Mouse (Mus musculus): ENCODE results near the gene Otof. TPM values are rescaled to one million over a fixed set of nuclear protein-coding genes. Genes with fewer than 3 reads are reported as not detected.

Otof gene
- polyA plus RNA-seq, 1 experiment from 2014 or later: 0.84 TPM

GRCm38 (mm10) chr5:30415381-30415780 is 46.4 kb downstream of the Otof start:
- no peaks in the 10 kb centered on the region for H3K4me1 ChIP-seq (replicated peaks; ENCODE audit: control insufficient read depth, insufficient read depth, low read length)
- no peak overlapping the region for H3K4me3 ChIP-seq (ENCODE audit: low read length)
- H3K4me2 ChIP-seq (ENCODE audit: low read depth, low read length): no peak overlapping the region
- no peak for ATAC-seq (ENCODE audit: low read depth)
- H3K27me3 ChIP-seq (ENCODE audit: control insufficient read depth, insufficient read depth, low read depth, low read length): no peaks in the 10 kb centered on the region
- H3K36me3 ChIP-seq (ENCODE audit: control insufficient read depth, insufficient read depth, low read length): no peaks in the 10 kb centered on the region
- H3K27ac ChIP-seq (ENCODE audit: low read length): no peak overlapping the region
- H3K9me3 ChIP-seq (ENCODE audit: control insufficient read depth, low read length): no peaks in the 10 kb centered on the region
- 43% methylated on average over 2 of the region's 2 CpGs for WGBS
- no peak overlapping the region for H3K9ac ChIP-seq (ENCODE audit: low read length)

GRCm38 (mm10) chr5:30411524-30411923 is 50.2 kb downstream of the Otof start:
- H3K27me3 ChIP-seq (ENCODE audit: control insufficient read depth, insufficient read depth, low read depth, low read length): no peaks in the 10 kb centered on the region
- no peaks in the 10 kb centered on the region for H3K4me1 ChIP-seq (replicated peaks; ENCODE audit: control insufficient read depth, insufficient read depth, low read length)
- H3K27ac ChIP-seq (ENCODE audit: low read length): no peak overlapping the region
- WGBS: 48% methylated on average over 10 of the region's 10 CpGs
- H3K9me3 ChIP-seq (ENCODE audit: control insufficient read depth, low read length): no peaks in the 10 kb centered on the region
- no peaks in the 10 kb centered on the region for H3K36me3 ChIP-seq (ENCODE audit: control insufficient read depth, insufficient read depth, low read length)
- H3K4me2 ChIP-seq (ENCODE audit: low read depth, low read length): no peak overlapping the region
- no peak overlapping the region for H3K4me3 ChIP-seq (ENCODE audit: low read length)
- no peak overlapping the region for H3K9ac ChIP-seq (ENCODE audit: low read length)
- no peak for ATAC-seq (ENCODE audit: low read depth)

DNA sequence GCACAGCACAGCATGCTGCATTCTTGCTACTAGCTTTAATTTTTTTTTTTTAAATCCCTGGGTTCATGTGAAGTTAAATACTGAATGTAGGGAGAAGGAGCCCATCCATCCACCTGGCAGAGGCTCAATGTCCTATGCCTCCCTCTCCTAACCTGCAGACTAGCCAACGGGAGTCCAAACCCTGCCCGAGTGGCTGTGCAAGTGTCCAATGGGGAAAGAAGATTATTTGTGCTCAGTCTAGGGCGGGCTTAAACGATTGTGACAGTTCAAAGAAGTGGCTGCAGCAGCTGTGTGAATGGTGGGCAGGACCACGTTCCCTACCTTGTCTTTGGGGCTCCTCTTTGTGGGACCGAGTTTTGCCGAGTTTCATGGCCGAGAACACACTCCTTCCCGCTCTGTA is 54.9 kb downstream of the Otof start:
- no peak overlapping the region for H3K4me3 ChIP-seq (ENCODE audit: low read length)
- H3K27me3 ChIP-seq (ENCODE audit: control insufficient read depth, insufficient read depth, low read depth, low read length): no peaks in the 10 kb centered on the region
- no peaks in the 10 kb centered on the region for H3K9me3 ChIP-seq (ENCODE audit: control insufficient read depth, low read length)
- no peak for ATAC-seq (ENCODE audit: low read depth)
- no peaks in the 10 kb centered on the region for H3K36me3 ChIP-seq (ENCODE audit: control insufficient read depth, insufficient read depth, low read length)
- WGBS: 14% methylated on average over 9 of the region's 9 CpGs
- H3K4me1 ChIP-seq (replicated peaks; ENCODE audit: control insufficient read depth, insufficient read depth, low read length): no peaks in the 10 kb centered on the region
- H3K9ac ChIP-seq (ENCODE audit: low read length): no peak overlapping the region
- no peak overlapping the region; the same call in 1 of the 2 replicates for H3K4me2 ChIP-seq (ENCODE audit: low read depth, low read length)
- H3K27ac ChIP-seq (ENCODE audit: low read length): no peak overlapping the region

DNA sequence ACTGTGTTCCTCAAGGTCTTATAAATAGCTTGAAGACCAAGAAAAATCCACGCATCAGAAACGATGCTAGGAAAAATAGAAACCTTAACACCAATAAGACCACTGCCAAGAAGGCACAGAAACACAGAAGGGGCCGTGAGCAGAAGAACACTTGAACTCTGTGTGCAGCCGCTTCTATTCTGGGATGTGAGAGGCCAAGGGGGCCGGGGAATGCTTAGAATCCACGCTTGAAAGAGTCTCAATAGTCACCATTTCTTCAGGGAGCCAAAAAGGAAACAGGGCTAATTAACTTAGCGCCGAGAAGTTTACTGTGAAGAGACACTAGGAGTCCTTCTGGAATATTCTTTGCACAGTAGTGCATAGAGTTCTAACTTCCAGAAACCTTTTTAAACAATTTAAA is 60.6 kb downstream of the Otof start:
- H3K27me3 ChIP-seq (ENCODE audit: control insufficient read depth, insufficient read depth, low read depth, low read length): no peaks in the 10 kb centered on the region
- no peak overlapping the region for H3K27ac ChIP-seq (ENCODE audit: low read length)
- H3K4me2 ChIP-seq (ENCODE audit: low read depth, low read length): no peak overlapping the region
- ATAC-seq (ENCODE audit: low read depth): no peak
- no peaks in the 10 kb centered on the region for H3K9me3 ChIP-seq (ENCODE audit: control insufficient read depth, low read length)
- no peak overlapping the region for H3K9ac ChIP-seq (ENCODE audit: low read length)
- no peak overlapping the region for H3K4me3 ChIP-seq (ENCODE audit: low read length)
- WGBS: 33% methylated on average over 8 of the region's 8 CpGs
- no peaks in the 10 kb centered on the region for H3K4me1 ChIP-seq (replicated peaks; ENCODE audit: control insufficient read depth, insufficient read depth, low read length)
- no peaks in the 10 kb centered on the region for H3K36me3 ChIP-seq (ENCODE audit: control insufficient read depth, insufficient read depth, low read length)

DNA sequence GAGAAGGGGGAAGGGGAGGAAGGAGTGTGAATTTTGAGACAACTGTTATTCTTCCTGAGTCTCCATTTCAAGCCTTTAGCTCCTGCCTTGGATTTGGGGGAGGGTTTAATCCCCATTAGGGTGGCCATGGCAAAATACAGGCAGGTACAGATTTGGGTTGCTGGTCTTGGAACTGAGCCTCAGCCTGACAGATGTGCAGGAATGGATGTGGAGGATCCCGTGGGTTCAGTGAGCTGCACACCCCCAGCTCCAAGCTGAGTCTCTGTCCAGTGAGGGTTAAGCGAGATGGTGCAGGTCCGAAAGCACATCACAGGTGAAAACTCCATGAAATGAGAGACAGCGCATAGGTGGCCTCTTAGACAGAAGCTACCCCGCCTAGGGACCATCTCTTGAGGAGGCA is 61.2 kb downstream of the Otof start:
- no peak for ATAC-seq (ENCODE audit: low read depth)
- no peak overlapping the region for H3K9ac ChIP-seq (ENCODE audit: low read length)
- 86% methylated on average over 5 of the region's 5 CpGs for WGBS
- H3K4me1 ChIP-seq (replicated peaks; ENCODE audit: control insufficient read depth, insufficient read depth, low read length): no peaks in the 10 kb centered on the region
- no peak overlapping the region for H3K4me2 ChIP-seq (ENCODE audit: low read depth, low read length)
- no peaks in the 10 kb centered on the region for H3K27me3 ChIP-seq (ENCODE audit: control insufficient read depth, insufficient read depth, low read depth, low read length)
- no peak overlapping the region for H3K27ac ChIP-seq (ENCODE audit: low read length)
- no peak overlapping the region for H3K4me3 ChIP-seq (ENCODE audit: low read length)
- H3K36me3 ChIP-seq (ENCODE audit: control insufficient read depth, insufficient read depth, low read length): no peaks in the 10 kb centered on the region
- no peaks in the 10 kb centered on the region for H3K9me3 ChIP-seq (ENCODE audit: control insufficient read depth, low read length)

DNA sequence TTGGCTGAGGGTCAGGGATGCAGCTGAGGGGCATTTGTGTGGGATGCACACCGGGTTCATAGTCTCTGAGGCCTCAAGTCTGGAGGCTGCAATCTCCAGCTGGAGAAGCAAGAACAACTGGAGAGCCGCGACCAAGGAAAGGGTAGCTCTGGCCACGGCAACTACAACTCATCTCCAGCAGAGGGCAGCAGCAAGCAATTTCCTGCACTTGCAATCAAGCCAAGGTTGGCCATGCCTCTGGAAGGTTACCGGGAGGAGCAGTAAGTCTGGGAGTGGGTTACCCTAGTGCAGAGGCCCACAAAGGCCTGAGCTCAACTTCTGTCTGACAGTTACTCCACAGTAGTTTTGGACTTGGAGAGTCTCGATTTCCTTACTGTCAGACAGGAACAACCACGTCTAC is 70.3 kb downstream of the Otof start:
- Histone ChIP-seq H3K9me3 (ENCODE audit: control insufficient read depth, low read length) (no peaks in the 10 kb centered on the region), H3K4me2 (ENCODE audit: low read depth, low read length) (no peak overlapping the region), H3K4me1 (replicated peaks; ENCODE audit: control insufficient read depth, insufficient read depth, low read length) (no peaks in the 10 kb centered on the region), H3K27me3 (ENCODE audit: control insufficient read depth, insufficient read depth, low read depth, low read length) (no peaks in the 10 kb centered on the region), H3K36me3 (ENCODE audit: control insufficient read depth, insufficient read depth, low read length) (no peaks in the 10 kb centered on the region), H3K4me3 (ENCODE audit: low read length) (no peak overlapping the region), H3K9ac (ENCODE audit: low read length) (no peak overlapping the region), H3K27ac (ENCODE audit: low read length) (no peak overlapping the region)
- 25% methylated on average over 7 of the region's 7 CpGs for WGBS
- ATAC-seq (ENCODE audit: low read depth): peak; percentile 67

DNA sequence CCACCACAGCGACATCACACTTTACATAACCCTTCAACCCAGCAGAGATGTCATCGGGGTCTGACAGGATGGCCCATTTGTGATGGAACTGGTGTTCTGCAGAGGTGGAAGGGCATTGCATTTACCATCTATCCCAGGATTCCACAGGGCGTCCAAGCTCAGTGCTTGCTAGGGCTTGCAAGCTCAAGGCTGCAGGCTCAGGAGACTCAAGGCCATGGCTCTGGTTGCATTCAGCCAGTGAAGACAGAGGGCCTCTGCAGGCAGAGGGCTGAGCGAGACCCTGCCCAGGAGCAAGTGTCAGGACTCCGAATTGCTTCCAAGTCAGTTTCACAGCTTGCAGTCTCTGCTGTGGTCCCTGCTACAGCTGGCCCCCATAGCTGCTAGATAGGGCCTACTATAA is 71.9 kb downstream of the Otof start:
- WGBS: 78% methylated on average over 5 of the region's 5 CpGs
- H3K9me3 ChIP-seq (ENCODE audit: control insufficient read depth, low read length): no peaks in the 10 kb centered on the region
- no peaks in the 10 kb centered on the region for H3K27me3 ChIP-seq (ENCODE audit: control insufficient read depth, insufficient read depth, low read depth, low read length)
- no peaks in the 10 kb centered on the region for H3K36me3 ChIP-seq (ENCODE audit: control insufficient read depth, insufficient read depth, low read length)
- H3K27ac ChIP-seq (ENCODE audit: low read length): no peak overlapping the region
- ATAC-seq (ENCODE audit: low read depth): no peak
- H3K4me1 ChIP-seq (replicated peaks; ENCODE audit: control insufficient read depth, insufficient read depth, low read length): no peaks in the 10 kb centered on the region
- no peak overlapping the region for H3K4me3 ChIP-seq (ENCODE audit: low read length)
- H3K9ac ChIP-seq (ENCODE audit: low read length): no peak overlapping the region
- H3K4me2 ChIP-seq (ENCODE audit: low read depth, low read length): no peak overlapping the region

- no peak for ATAC-seq (ENCODE audit: low read depth)
- H3K9ac ChIP-seq (ENCODE audit: low read length): no peak overlapping the region
- WGBS: 69% methylated on average over 6 of the region's 6 CpGs
- H3K4me1 ChIP-seq (replicated peaks; ENCODE audit: control insufficient read depth, insufficient read depth, low read length): no peaks in the 10 kb centered on the region
- no peaks in the 10 kb centered on the region for H3K9me3 ChIP-seq (ENCODE audit: control insufficient read depth, low read length)
- no peak overlapping the region for H3K4me3 ChIP-seq (ENCODE audit: low read length)
- no peaks in the 10 kb centered on the region for H3K27me3 ChIP-seq (ENCODE audit: control insufficient read depth, insufficient read depth, low read depth, low read length)
- H3K4me2 ChIP-seq (ENCODE audit: low read depth, low read length): no peak overlapping the region
- H3K36me3 ChIP-seq (ENCODE audit: control insufficient read depth, insufficient read depth, low read length): no peaks in the 10 kb centered on the region
- no peak overlapping the region for H3K27ac ChIP-seq (ENCODE audit: low read length)
Observed at GRCm38 (mm10) chr5:30387726-30388125, 74.0 kb downstream of the Otof start.

- Histone ChIP-seq H3K9me3 (ENCODE audit: control insufficient read depth, low read length) (no peaks in the 10 kb centered on the region), H3K4me3 (ENCODE audit: low read length) (no peak overlapping the region), H3K27me3 (ENCODE audit: control insufficient read depth, insufficient read depth, low read depth, low read length) (no peaks in the 10 kb centered on the region), H3K36me3 (ENCODE audit: control insufficient read depth, insufficient read depth, low read length) (no peaks in the 10 kb centered on the region), H3K4me2 (ENCODE audit: low read depth, low read length) (no peak overlapping the region), H3K9ac (ENCODE audit: low read length) (no peak overlapping the region), H3K27ac (ENCODE audit: low read length) (no peak overlapping the region), H3K4me1 (replicated peaks; ENCODE audit: control insufficient read depth, insufficient read depth, low read length) (no peaks in the 10 kb centered on the region)
- WGBS: 47% methylated on average over 7 of the region's 7 CpGs
- no peak; the same call in 1 of the 2 replicates for ATAC-seq (ENCODE audit: low read depth)
Observed at GRCm38 (mm10) chr5:30382876-30383275, 78.9 kb downstream of the Otof start.

- H3K9me3 ChIP-seq (ENCODE audit: control insufficient read depth, low read length): no peaks in the 10 kb centered on the region
- 56% methylated on average over 5 of the region's 5 CpGs for WGBS
- H3K4me2 ChIP-seq (ENCODE audit: low read depth, low read length): no peak overlapping the region
- no peak overlapping the region for H3K9ac ChIP-seq (ENCODE audit: low read length)
- H3K36me3 ChIP-seq (ENCODE audit: control insufficient read depth, insufficient read depth, low read length): no peaks in the 10 kb centered on the region
- ATAC-seq (ENCODE audit: low read depth): no peak
- no peak overlapping the region for H3K27ac ChIP-seq (ENCODE audit: low read length)
- H3K27me3 ChIP-seq (ENCODE audit: control insufficient read depth, insufficient read depth, low read depth, low read length): no peaks in the 10 kb centered on the region
- H3K4me1 ChIP-seq (replicated peaks; ENCODE audit: control insufficient read depth, insufficient read depth, low read length): peaks cover 4% of the 10 kb centered on the region
- H3K4me3 ChIP-seq (ENCODE audit: low read length): no peak overlapping the region
Observed at GRCm38 (mm10) chr5:30369426-30369825, 92.3 kb downstream of the Otof start.

Data from lung, embryonic 16.5 days (tissue).